Mouse (Mus musculus): Measurements from ENCODE around the gene 0610009B22Rik. TPM values are rescaled to one million over a fixed set of nuclear protein-coding genes. Genes with fewer than 3 reads are reported as not detected.
"Not testable (repeated sequence)": the region's sequence is repeated elsewhere in the genome, so short reads cannot be mapped to it uniquely, and the experiment has no call there.

The 0610009B22Rik gene
- 10 to 100 TPM; 33.7 to 37.3 TPM for total RNA-seq (2021)
- long read RNA-seq, experiment 1, transcript 0610009B22Rik-201 (2 exons, 813 nt), result major isoform, 20 of 21 reads
- long read RNA-seq, experiment 1, partial matches to known transcripts, result 0 of 21 reads
- long read RNA-seq, experiment 1, other reads (novel, unspliced or antisense), result 1 of 21 reads
- long read RNA-seq, experiment 2, transcript 0610009B22Rik-201 (2 exons, 813 nt), result major isoform, 30 of 31 reads
- long read RNA-seq, experiment 2, partial matches to known transcripts, result 0 of 31 reads
- long read RNA-seq, experiment 2, other reads (novel, unspliced or antisense), result 1 of 31 reads

GRCm38 (mm10) chr11:51688330-51689328 is at the start of gene 0610009B22Rik:
Gene 0610009B22Rik, minus strand, starts transcription at chr11:51688874.
- peak; percentile 100 for DNase-seq (ENCODE audit: low spot score in 2 of 2)
- TF ChIP-seq CTCF (conservative IDR thresholded peaks at IDR 0.05), result no peak
- H3K27ac ChIP-seq, result peak within 1 kb of the TSS; percentile 100
- H3K4me3 ChIP-seq, result peak within 1 kb of the TSS; percentile 96

- H3K27ac ChIP-seq; DNase-seq (ENCODE audit: low spot score in 2 of 2); H3K4me3 ChIP-seq: not testable (repeated sequence)
Measured at GRCm38 (mm10) chr11:51734218-51734617, 45.5 kb upstream of the 0610009B22Rik start.

GRCm38 (mm10) chr11:51732883-51733282 is 44.2 kb upstream of the 0610009B22Rik start:
- Histone ChIP-seq H3K4me3 (no peak overlapping the region), H3K27ac (no peak overlapping the region)
- no peak for DNase-seq (ENCODE audit: low spot score in 2 of 2)
- TF ChIP-seq CTCF (conservative IDR thresholded peaks at IDR 0.05), result no peak

GRCm38 (mm10) chr11:51721066-51721465 is 32.4 kb upstream of the 0610009B22Rik start:
- H3K27ac ChIP-seq, result no peak overlapping the region
- TF ChIP-seq CTCF (conservative IDR thresholded peaks at IDR 0.05), result no peak
- no peak overlapping the region for H3K4me3 ChIP-seq
- no peak for DNase-seq (ENCODE audit: low spot score in 2 of 2)

GRCm38 (mm10) chr11:51707080-51707479 is 18.4 kb upstream of the 0610009B22Rik start:
- no peak for DNase-seq (ENCODE audit: low spot score in 2 of 2)
- Histone ChIP-seq H3K4me3 (no peak overlapping the region), H3K27ac (no peak overlapping the region)
- TF ChIP-seq CTCF (conservative IDR thresholded peaks at IDR 0.05), result no peak

GRCm38 (mm10) chr11:51706451-51706850 is 17.8 kb upstream of the 0610009B22Rik start:
- TF ChIP-seq CTCF (conservative IDR thresholded peaks at IDR 0.05), result no peak
- DNase-seq (ENCODE audit: low spot score in 2 of 2), result no peak

GRCm38 (mm10) chr11:51703379-51703998 is 14.8 kb upstream of the 0610009B22Rik start:
- Histone ChIP-seq H3K4me3 (no peak overlapping the region), H3K27ac (no peak overlapping the region)
- DNase-seq (ENCODE audit: low spot score in 2 of 2), result no peak
- peak; percentile 61 for TF ChIP-seq CTCF (conservative IDR thresholded peaks at IDR 0.05)

More at GRCm38 (mm10) chr11:51706451-51706850, 17.8 kb upstream of the 0610009B22Rik start:
- Histone ChIP-seq H3K4me3 (no peak overlapping the region), H3K27ac (no peak overlapping the region)

GRCm38 (mm10) chr11:51702831-51703230 is 14.2 kb upstream of the 0610009B22Rik start:
- DNase-seq (ENCODE audit: low spot score in 2 of 2), result no peak
- H3K4me3 ChIP-seq, result no peak overlapping the region
- TF ChIP-seq CTCF (conservative IDR thresholded peaks at IDR 0.05), result no peak
- no peak overlapping the region for H3K27ac ChIP-seq

GRCm38 (mm10) chr11:51694984-51695383 is 6.3 kb upstream of the 0610009B22Rik start:
- no peak overlapping the region for H3K4me3 ChIP-seq
- no peak for TF ChIP-seq CTCF (conservative IDR thresholded peaks at IDR 0.05)
- H3K27ac ChIP-seq, result no peak overlapping the region
- no peak for DNase-seq (ENCODE audit: low spot score in 2 of 2)

GRCm38 (mm10) chr11:51690597-51690996 is 1.9 kb upstream of the 0610009B22Rik start:
- TF ChIP-seq CTCF (conservative IDR thresholded peaks at IDR 0.05), result peak; percentile 30
- H3K27ac ChIP-seq; DNase-seq (ENCODE audit: low spot score in 2 of 2); H3K4me3 ChIP-seq: not testable (repeated sequence)

GRCm38 (mm10) chr11:51689343-51689742 is 669 bp upstream of the 0610009B22Rik start:
- peak overlapping the region; percentile 100 for H3K27ac ChIP-seq

GRCm38 (mm10) chr11:51681976-51682374 is 6.7 kb downstream of the 0610009B22Rik start:
- no peak overlapping the region for H3K27ac ChIP-seq
- no peak for DNase-seq (ENCODE audit: low spot score in 2 of 2)
- H3K4me3 ChIP-seq, result no peak overlapping the region
- TF ChIP-seq CTCF (conservative IDR thresholded peaks at IDR 0.05), result no peak

More at GRCm38 (mm10) chr11:51689343-51689742, 669 bp upstream of the 0610009B22Rik start:
- H3K4me3 ChIP-seq, result peak overlapping the region; percentile 96
- TF ChIP-seq CTCF (conservative IDR thresholded peaks at IDR 0.05), result no peak
- DNase-seq (ENCODE audit: low spot score in 2 of 2), result no peak

Data from layer of hippocampus, adult 2 months (tissue).